Mouse (Mus musculus) CD4-positive, CD25-positive, alpha-beta regulatory T cell, adult 4 months (primary cell): ENCODE data around the gene Mrps7. TPM values are rescaled to one million over a fixed set of nuclear protein-coding genes. Genes with fewer than 3 reads are reported as not detected.

Experiments
- ATAC-seq: one replicate; pipeline ENCODE4 v1.8.0; 2017
- polyA plus RNA-seq, 2 experiments: library from polyadenylated mRNA; unstranded; fragments of 100-300 nt; shearing (Covaris generic); gene quantifications; one replicate each; pipeline ENCODE4 v1.2.1; 2017

The Mrps7 gene
- 10 to 100 TPM; 26.9 to 31.1 TPM for polyA plus RNA-seq

- ATAC-seq = peak; percentile 95
Observed at GRCm38 (mm10) chr11:115603476-115604303, at the start of gene Mrps7, which contains the start of gene Gga3. Gene Mrps7, plus strand, starts transcription at chr11:115603925. Gene Gga3, minus strand, starts transcription at chr11:115604051.

- no peak for ATAC-seq
Observed at GRCm38 (mm10) chr11:115555717-115556116, 48.0 kb upstream of the Mrps7 start.

GRCm38 (mm10) chr11:115563406-115563805, 40.3 kb upstream of the Mrps7 start:
- no peak for ATAC-seq

- peak; percentile 90 for ATAC-seq
Observed at GRCm38 (mm10) chr11:115564064-115564809, 39.5 kb upstream of the Mrps7 start, which contains the start of gene Nup85. Gene Nup85, plus strand, starts transcription at chr11:115564434.

GRCm38 (mm10) chr11:115564961-115565360, 38.8 kb upstream of the Mrps7 start:
- no peak for ATAC-seq

- no peak for ATAC-seq
Observed at GRCm38 (mm10) chr11:115579080-115579479, 24.6 kb upstream of the Mrps7 start.

- ATAC-seq = no peak
Observed at GRCm38 (mm10) chr11:115582913-115583606, 20.7 kb upstream of the Mrps7 start.

GRCm38 (mm10) chr11:115584376-115585073, 19.2 kb upstream of the Mrps7 start:
- ATAC-seq = no peak

- no peak for ATAC-seq
Observed at GRCm38 (mm10) chr11:115585573-115586100, 18.1 kb upstream of the Mrps7 start.

GRCm38 (mm10) chr11:115586403-115586802, 17.3 kb upstream of the Mrps7 start:
- ATAC-seq = no peak

- no peak for ATAC-seq
Observed at GRCm38 (mm10) chr11:115587984-115588383, 15.7 kb upstream of the Mrps7 start.

GRCm38 (mm10) chr11:115590526-115591075, 13.1 kb upstream of the Mrps7 start:
- ATAC-seq = no peak

GRCm38 (mm10) chr11:115595209-115595608, 8.5 kb upstream of the Mrps7 start:
- no peak for ATAC-seq

- ATAC-seq = no peak
Observed at GRCm38 (mm10) chr11:115598309-115598708, 5.4 kb upstream of the Mrps7 start.

GRCm38 (mm10) chr11:115599722-115600121, 4.0 kb upstream of the Mrps7 start:
- no peak for ATAC-seq

- no peak for ATAC-seq
Observed at GRCm38 (mm10) chr11:115600743-115601142, 3.0 kb upstream of the Mrps7 start.

- ATAC-seq = no peak
Observed at GRCm38 (mm10) chr11:115601174-115601573, 2.6 kb upstream of the Mrps7 start.

- ATAC-seq = no peak
Observed at GRCm38 (mm10) chr11:115603128-115603475, 623 bp upstream of the Mrps7 start.

- no peak for ATAC-seq
Observed at GRCm38 (mm10) chr11:115604304-115604696, 575 bp downstream of the Mrps7 start.

- no peak for ATAC-seq
Observed at GRCm38 (mm10) chr11:115606733-115607132, 3.0 kb downstream of the Mrps7 start.
